Mouse (Mus musculus) megakaryocyte-erythroid progenitor cell, adult 5-6 weeks (primary cell): ENCODE data around the gene Nup93. TPM values are rescaled to one million over a fixed set of nuclear protein-coding genes. Genes with fewer than 3 reads are reported as not detected.

Source experiments
- ATAC-seq: replicated peaks from 2 replicates; pipeline ENCODE4 v1.8.0; 2016; ENCODE audit warnings: mild to moderate bottlenecking, inconsistent platforms; ENCODE audit not compliant: severe bottlenecking, poor library complexity, low FRiP score, low TSS enrichment
- total RNA-seq, 2 experiments: library from RNA; stranded (forward) in 1 of 2; stranded (reverse) in 1 of 2; fragments of 200-1000, 215-1000 nt in 1 of 2; fragments of >200 nt in 1 of 2; fragmentation: Nextera tagmentation in 1 of 2; gene quantifications; 2 replicates each; pipeline ENCODE4 v1.2.3; 2014 to 2017

The Nup93 gene
- total RNA-seq, 2 experiments from 2014 or later = 55.1 to 66.6 TPM

DNA sequence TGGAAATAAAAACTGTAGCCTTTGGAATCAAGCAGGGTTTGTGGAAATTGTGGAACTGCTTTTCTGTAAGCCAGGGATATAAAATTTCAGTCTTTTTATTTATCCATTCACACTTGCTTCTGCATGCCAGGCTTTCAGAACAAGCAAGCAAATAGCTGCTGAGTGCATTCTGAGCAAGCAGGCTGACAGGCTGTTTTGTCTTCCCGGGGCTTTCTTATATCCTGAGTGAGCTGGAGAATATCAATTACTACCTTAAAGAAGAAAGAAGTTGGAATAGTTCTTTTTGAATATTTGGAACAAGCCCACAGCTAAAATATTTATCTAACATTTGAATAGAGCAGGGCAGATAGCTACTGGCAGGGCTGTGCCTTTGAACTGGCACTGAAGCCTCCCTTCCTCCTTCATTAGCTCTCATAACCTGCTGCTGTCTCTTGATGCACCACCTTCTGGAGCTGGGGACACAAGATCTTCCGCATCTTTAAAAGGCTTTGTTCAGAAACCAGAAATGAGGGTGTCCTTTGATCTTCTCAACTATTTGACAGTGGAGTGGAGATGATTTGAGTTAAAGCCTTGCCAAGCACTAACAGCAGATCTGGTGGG is 35.6 kb downstream of the Nup93 start:
- ATAC-seq = no peak

DNA sequence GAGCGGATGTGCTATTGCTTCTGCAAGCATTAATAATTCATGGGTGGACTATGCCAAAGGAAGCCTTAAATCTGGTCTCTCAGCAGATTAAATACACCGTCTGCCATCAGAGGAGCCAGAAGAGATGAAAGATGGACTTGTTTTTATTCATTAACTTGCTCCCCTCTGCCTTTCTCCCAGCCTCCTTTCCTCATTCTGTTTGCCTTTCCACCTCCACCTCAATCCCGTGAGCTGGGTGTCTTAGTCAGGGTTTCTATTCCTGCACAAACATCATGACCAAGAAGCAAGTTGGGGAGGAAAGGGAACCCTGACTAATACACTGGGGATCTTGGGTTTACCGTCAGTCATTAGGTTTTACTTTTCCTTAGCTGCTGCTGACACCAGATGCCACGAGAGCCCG is 44.5 kb downstream of the Nup93 start:
- no peak for ATAC-seq

DNA sequence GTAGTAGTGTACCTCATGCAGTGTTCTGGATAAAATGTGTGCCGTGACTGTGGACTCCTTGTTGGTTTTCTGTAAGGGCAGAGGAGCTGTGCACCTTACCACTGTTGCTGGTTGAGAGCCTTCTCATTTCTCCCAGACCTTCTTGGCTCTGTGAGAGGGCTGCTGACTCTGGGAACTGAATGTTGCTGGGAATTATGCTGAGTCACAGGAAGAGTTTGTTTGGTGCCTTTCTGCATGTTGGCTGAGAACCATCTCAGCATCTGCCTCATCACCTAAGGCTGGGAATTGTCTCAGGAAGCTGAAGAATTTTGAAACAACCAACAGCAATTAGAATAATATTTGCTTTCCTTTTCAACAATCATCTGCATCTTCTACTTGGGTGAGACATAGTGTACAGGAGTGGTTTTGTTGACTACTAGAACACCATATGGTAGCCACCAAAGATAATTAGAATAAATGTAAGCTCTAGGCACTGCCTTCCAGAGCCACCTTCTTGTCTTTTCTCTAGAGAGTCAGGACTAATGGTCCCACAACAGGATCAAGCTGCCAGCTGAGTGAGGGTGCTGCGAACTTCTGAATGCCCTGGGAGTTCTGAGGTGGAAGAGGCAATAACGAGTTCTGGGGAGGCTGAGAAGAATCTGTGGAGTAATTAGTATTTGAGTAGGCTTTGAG is 48.4 kb downstream of the Nup93 start:
- ATAC-seq = no peak

DNA sequence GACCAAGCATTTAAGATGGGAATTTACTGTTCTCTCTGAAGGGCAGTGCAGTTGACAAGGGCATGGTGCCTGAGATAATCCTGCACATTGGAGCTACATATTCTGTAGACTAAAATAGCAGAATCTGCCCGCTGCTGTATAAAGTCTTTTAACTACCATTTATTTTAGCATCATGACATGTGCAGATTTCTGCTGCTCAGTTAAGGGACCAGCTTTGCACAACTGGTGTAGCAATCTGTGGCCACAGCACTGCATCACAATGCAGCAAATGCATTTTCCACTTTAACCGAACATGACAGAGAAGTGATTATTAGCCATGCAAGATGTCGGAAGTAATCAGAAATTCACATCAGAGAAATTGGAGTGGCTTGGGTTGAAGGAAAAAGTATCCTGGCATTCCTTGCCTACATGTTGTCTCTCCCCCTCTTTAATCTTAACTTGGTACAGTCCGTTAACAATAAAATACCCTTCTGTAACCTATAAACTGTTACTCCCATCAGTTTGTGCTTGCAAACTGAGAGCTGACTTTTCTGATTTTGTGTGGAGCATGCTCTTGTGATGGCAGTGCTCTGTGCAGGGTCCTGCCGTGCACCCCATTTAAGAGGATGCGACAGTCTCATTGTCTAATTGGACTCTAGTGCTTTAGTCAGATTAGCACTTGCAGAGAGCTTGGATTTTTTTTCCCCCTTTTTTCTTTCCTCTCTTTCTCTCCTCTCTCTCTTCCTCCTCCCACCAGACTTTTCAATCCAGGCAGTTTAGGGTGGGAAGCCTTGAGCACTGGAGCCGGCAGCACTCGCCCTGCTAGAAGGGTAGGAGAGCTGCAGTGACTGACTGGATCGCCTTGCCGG is 52.2 kb downstream of the Nup93 start:
- no peak for ATAC-seq

DNA sequence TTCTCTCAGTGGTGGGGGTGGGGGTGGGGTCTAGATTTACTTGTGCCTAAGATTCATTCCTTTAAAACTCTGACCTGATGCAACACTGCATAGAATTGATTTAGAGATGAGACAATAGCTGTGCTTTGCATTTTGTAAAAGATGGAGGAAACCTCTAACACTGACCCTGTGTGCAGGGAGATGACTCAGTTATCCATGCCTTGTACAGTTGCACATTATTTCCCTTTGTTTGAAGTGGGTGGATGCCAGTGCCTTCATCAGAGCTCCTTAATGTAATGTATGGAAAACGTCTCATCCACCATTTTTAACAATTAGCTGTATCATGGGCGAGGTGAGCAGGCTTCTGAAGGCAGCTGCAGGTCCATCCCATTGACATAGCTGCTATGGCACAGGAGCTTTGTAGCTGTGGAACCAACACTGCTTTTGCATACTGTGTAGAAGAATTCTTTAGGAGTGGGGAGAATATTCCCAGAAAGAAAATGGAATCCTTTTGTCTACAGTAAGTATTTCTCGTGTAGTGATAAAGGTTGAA is 54.1 kb downstream of the Nup93 start:
- no peak for ATAC-seq

DNA sequence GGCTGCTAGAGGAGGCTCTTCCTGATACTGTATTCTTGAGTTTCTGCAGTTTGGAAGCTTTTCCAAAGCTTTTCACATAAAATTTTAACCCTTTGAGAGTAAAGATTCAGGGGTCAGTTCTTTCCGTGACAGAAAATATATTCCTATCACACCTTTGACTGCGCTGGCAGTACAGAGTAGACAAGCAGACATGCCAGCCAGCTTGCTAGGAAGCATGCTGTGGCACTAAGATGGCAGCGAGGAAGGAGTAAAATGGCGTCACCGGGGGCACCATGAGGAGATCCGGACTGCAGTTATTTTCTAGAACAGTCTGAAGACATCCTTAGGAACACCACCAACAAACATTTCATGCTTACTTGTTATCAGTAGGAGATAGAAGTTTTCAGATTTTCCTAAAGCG is 55.9 kb downstream of the Nup93 start:
- no peak for ATAC-seq

DNA sequence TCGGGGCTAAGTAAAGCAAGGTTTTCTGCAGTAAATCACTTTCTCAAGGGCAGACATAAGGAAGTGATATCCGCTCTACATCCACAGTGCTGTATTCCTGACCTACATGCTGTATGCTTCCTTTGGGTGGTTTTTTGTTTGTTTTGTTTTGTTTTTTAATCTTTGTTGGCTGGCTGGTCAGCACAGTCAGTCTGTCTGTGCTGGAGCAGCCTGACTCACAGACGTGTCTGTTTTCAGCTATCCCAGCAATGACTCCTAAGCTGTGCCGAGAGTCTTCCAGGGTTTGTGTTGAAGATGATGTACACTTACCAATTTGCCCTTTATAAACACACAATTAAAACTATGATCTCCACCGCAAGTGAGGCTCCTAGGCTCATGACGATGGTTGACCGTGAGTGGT is 56.7 kb downstream of the Nup93 start:
- no peak for ATAC-seq

DNA sequence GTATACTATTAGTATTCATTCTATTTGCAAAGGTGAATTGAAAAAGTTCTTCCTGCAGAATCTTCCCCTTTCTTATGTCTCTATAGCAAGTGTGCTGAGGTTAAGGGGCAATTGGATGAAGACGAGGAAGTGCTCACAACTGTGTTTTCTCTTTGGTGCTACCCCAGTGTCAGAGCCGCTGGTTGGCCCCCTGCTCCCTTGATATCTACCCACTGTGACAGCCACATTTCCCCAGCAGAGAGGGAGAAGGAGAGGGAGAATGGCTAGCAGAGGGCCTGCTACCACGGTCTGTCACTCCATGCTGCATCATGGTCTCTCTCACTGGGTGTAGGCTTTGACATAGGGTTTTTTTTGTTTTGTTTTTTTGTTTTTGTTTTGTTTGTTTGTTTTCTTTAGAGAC is 58.2 kb downstream of the Nup93 start:
- ATAC-seq = no peak

DNA sequence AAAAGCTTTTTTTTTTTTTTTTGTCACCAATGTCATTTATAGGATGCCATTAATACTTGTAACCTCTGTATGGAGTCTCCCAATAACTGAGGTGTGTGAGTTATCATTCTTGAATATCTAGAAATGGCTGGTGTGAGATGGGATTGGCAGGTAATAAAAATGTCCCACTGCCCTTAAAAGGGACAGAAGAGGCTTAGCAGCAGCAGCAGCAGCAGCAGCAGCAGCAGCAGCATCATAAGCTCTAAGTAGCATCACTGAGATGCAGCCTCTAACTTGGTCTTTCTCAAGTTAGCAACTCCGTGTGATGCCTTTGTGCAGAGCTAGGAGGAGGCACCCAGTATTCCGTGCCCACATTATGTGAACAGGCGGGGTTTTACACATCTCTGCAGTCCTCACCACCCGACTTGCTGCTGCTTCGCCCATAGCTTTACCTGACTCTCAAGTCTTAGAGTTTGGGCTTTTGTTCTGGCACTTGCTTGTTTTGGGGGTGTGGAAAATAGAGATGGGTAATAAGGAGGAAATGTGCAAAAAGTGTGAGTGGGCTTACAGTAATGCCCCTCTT is 59.0 kb downstream of the Nup93 start:
- no peak for ATAC-seq

DNA sequence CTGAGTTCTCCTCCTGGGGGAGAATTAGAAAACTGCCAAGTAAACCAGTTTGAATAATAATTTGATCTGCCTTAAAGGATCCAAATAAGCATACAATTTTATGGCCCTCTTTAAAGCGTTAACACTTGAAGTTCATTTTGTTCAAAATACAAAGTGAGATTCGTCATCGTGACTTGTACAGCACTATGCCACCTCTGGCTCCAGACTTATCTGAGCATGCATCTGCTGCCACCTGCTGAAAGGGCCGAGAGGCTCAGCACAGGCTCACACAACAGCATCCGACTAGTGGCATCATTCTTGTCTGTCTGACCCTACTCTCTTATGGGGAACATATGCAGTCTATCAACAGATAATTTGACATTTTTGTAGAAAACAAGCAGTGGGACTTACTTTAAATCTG is 59.7 kb downstream of the Nup93 start:
- ATAC-seq = 0 out of 2 replicates have a peak, but pooled peaks have one; percentile 46

DNA sequence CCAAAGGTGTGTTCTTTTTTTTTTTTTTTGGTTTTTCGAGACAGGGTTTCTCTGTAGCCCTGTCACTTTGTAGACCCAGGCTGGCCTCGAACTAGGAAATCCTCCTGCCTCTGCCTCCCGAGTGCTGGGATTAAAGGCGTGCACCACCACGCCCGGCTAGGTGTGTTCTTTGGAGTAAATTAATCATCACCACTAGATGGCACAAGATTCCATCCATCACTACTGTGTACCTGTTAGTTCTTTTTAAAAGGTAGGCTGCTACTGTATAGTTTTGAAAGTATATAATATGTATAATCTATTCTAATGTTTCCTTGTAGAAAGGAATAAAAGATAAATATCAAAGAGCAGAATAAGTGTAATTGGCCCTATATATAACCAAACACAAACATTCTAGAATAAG is 63.9 kb downstream of the Nup93 start:
- ATAC-seq = no peak

DNA sequence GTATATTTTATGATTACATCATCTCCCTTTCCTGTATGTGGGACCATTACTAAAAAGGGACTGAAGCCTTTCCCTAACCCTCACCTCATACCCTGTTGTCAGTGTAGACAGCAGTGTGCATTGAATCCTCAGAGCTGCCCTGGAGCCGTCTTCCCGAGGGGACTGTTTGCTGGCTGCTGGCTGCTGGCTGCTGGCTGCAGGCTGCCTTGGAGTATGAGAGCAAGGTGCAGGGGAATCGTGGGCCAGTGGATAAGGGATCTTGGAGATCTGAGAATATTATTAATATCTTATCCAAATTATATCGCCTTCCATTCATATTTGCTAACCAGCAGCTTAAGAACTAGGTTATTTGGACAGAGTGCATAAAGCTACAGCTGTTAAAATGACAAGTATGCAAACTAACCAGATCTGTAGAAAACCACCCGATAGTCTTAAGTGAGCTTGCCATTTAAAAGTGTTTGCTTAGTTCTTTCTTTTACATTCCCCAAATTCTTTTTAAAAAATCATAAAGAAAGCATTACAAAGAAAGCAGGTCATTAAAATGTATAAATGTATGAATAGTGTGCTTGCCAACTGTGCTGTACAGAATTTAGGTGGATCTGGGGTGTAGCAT is 65.7 kb downstream of the Nup93 start:
- no peak for ATAC-seq

DNA sequence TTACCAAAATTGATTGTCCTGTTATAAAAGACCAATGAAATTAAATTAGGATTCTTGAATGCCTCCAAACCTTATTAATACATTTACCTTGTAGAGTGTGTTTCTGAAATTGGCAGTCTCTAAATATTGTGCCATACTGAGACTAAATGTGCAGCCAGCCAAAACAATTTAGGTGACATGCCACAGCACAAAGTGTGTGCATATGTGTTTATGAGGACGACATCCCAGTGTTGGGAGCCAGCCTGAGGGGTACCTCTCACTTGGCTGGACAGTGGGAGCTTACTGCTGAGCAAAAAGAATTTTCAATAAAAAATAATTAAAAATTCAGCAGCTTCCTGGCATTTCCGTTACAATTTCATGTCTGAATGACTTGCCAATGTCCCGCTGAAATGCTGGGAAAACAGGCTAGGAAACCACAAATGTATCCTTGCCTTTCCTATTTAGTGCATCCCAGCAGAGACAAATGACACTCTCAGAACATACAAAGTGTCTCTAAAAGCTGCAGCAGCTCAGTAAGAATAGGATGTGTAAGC is 68.2 kb downstream of the Nup93 start:
- ATAC-seq = no peak

DNA sequence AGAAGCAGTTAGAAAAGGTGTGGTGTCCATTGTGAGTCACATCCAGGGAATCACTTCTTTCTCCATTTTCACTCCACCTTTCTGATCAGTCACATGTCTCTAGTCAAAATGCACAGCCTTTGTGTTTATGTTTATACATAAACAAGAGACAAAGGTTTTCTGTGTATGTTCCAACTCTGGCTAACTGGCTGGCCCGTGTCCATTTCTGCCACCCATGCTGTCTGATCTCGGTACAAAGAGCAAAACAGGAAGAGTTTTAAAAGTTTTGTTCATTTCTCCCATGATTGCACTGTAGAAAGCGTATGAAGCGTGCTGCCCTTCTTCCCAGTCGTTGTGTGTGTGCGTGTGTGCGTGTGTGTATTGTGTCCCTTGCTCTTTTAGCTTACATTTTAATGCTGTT is 69.8 kb downstream of the Nup93 start:
- ATAC-seq = no peak

DNA sequence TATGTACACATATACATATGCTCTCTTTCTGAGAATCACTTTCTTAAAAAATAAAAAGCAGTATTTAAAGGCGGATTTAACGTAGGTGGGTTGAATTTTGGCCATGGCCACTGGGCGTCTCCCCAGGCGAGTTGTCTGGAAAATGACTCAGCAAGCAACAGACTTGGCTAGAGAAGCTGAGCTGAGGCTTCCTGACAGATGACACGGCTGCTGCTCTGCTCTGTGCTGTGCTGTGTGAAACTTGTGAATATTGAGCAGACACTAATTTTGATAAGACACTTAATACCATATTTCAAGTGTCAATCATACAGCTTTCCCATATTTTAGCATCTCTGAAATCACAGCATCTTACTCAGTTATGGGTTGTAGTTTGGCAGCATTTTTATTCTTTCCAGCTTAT is 76.2 kb downstream of the Nup93 start:
- ATAC-seq = peak; percentile 93

DNA sequence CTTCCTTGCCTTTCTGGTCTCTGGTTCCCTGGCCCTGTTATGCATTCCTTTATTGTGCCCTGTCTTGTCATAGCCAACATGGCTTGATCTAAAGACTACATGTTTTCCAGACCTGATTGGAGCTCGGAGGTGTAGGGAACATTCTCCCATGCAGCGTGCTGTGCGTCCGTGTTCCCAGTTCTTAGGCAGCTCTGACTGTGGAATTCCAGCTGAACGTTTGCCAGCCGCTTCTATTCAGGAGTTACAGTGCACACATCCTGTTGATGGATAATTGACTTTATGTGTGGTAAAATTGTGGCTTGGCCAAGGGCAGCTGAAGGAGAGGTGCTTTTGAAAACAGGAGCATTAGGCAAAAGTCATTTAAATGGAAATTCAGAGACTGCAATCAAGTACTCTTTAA is 77.7 kb downstream of the Nup93 start:
- no peak for ATAC-seq

DNA sequence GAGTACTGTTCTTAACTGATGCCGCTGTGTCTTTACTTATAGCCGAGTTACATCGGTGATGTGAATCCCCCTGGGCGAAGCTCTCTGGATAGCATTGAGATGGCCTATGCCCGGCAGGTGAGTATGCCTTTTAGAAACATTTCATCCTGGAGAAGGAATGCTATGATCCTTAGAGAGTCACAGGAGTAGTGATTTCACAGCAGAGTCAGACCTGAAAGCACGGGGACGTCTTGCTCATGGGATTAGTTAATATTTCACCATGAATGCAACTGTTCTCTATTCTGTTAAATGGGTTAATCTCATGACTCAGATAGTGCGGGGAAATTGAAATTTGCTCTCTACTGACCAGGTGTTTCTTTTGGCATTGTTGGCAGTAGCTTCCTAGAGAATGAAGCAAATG is 78.3 kb downstream of the Nup93 start:
- no peak for ATAC-seq

DNA sequence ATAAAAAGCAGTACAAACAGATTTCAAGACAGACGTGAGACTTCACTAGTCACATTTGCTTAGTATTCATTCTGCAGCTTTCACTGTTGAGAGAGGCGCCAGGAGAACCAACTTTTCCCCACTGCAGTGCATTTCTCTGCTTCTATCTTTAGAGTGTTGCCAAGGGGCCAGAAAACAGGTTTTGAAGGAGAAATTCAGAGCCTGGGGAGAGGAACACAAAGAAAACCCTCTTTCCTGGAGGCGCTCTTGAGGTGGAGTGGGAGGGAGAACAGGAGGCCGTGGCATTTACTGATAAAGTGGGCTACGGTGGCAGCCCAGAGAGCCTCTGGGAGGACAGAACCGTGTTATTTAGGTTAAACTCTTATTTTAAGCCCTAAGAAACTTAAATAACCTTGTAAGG is 81.3 kb downstream of the Nup93 start:
- ATAC-seq = peak; percentile 73

DNA sequence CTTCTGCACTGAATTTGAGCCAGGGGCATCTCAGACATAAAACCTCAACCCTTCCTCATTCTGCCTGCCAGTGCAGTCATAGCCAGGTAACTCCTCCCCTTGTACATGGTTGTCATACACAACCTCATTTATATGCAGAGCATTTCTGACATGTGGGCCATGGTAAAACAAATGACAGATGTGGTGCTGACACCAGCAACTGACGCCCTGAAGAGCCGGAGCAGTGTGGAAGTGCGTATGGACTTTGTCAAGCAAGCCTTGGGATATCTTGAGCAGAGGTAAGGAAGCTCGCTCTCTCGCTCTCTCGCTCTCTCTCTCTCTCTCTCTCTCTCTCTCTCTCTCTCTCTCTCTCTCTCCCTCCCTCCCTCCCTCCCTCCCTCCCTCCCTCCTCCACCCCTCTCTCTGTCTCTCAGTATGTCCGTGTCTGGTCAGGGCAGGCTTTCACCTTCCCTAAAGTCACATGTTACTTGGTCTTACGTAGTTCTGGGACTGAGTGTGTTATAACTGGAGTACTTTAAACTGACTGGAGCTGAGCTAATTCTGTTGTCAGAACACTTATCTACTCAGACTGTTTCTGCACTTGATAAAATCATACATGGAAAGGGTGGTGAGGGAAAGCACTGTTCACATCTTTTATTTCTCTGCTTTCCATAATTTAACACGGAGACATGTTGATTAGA is 82.1 kb downstream of the Nup93 start:
- ATAC-seq = no peak; the same call in 1 of the 2 replicates
